Mouse (Mus musculus): Measurements from ENCODE around the gene Acap1. TPM values are rescaled to one million over a fixed set of nuclear protein-coding genes. Genes with fewer than 3 reads are reported as not detected.
A peak's percentile ranks its signal among the peaks of the same experiment; 100 is the strongest.
"Not testable (repeated sequence)": the region's sequence is repeated elsewhere in the genome, so short reads cannot be mapped to it uniquely, and the experiment has no call there.

Acap1 gene
- polyA plus RNA-seq, 1 experiment from 2014 or later, result 1.3 TPM

GRCm38 (mm10) chr11:69934169-69934568, 38.8 kb upstream of the Acap1 start:
- peaks cover 19% of the 10 kb centered on the region; the same call in 1 of the 2 replicates for H3K27me3 ChIP-seq
- WGBS, result under 1% methylated on average over 18 of the region's 18 CpGs
- H3K4me2 ChIP-seq (replicated peaks), result peak overlapping the region; percentile 50
- H3K27ac ChIP-seq, result no peak overlapping the region
- H3K9me3 ChIP-seq, result no peaks in the 10 kb centered on the region
- peaks cover 31% of the 10 kb centered on the region for H3K4me1 ChIP-seq
- no peaks in the 10 kb centered on the region for H3K36me3 ChIP-seq
- no peak for ATAC-seq (ENCODE audit: insufficient number of reproducible peaks, insufficient read depth, low FRiP score, low TSS enrichment)
- peak overlapping the region; percentile 29; the same call in 1 of the 2 replicates for H3K9ac ChIP-seq
- H3K4me3 ChIP-seq, result peak overlapping the region; percentile 22; the same call in 1 of the 2 replicates

- H3K4me3 ChIP-seq, result no peak overlapping the region
- no peaks in the 10 kb centered on the region for H3K36me3 ChIP-seq
- H3K9ac ChIP-seq, result no peak overlapping the region
- H3K9me3 ChIP-seq, result no peaks in the 10 kb centered on the region
- WGBS, result 69% methylated on average over 4 of the region's 4 CpGs
- ATAC-seq (ENCODE audit: insufficient number of reproducible peaks, insufficient read depth, low FRiP score, low TSS enrichment), result no peak
- peaks cover 22% of the 10 kb centered on the region for H3K4me1 ChIP-seq
- peaks cover 17% of the 10 kb centered on the region; the same call in 1 of the 2 replicates for H3K27me3 ChIP-seq
- H3K4me2 ChIP-seq (replicated peaks), result no peak overlapping the region
- H3K27ac ChIP-seq, result no peak overlapping the region
Measured at GRCm38 (mm10) chr11:69933066-69933465, 37.7 kb upstream of the Acap1 start.

GRCm38 (mm10) chr11:69932254-69932653, 36.9 kb upstream of the Acap1 start:
- Histone ChIP-seq H3K27ac (no peak overlapping the region), H3K27me3 (peaks cover 10% of the 10 kb centered on the region; the same call in 1 of the 2 replicates), H3K9ac (no peak overlapping the region), H3K4me1 (peaks cover 13% of the 10 kb centered on the region), H3K4me3 (no peak overlapping the region), H3K4me2 (replicated peaks) (no peak overlapping the region), H3K9me3 (no peaks in the 10 kb centered on the region), H3K36me3 (no peaks in the 10 kb centered on the region)
- WGBS, result 42% methylated on average over 3 of the region's 3 CpGs
- no peak for ATAC-seq (ENCODE audit: insufficient number of reproducible peaks, insufficient read depth, low FRiP score, low TSS enrichment)

GRCm38 (mm10) chr11:69931769-69932168, 36.4 kb upstream of the Acap1 start:
- Histone ChIP-seq H3K4me3 (no peak overlapping the region), H3K27me3 (0 out of 2 replicates have a peak, but pooled peaks cover 5% of the 10 kb centered on the region), H3K9ac (no peak overlapping the region), H3K27ac (no peak overlapping the region), H3K36me3 (no peaks in the 10 kb centered on the region), H3K4me2 (replicated peaks) (no peak overlapping the region), H3K9me3 (no peaks in the 10 kb centered on the region), H3K4me1 (peaks cover 9% of the 10 kb centered on the region; the same call in 1 of the 2 replicates)
- no peak for ATAC-seq (ENCODE audit: insufficient number of reproducible peaks, insufficient read depth, low FRiP score, low TSS enrichment)
- 73% methylated on average over 8 of the region's 8 CpGs for WGBS

- no peaks in the 10 kb centered on the region for H3K9me3 ChIP-seq
- WGBS, result 73% methylated on average over 3 of the region's 3 CpGs
- no peak overlapping the region for H3K4me3 ChIP-seq
- H3K4me1 ChIP-seq, result peaks cover 2% of the 10 kb centered on the region; the same call in 1 of the 2 replicates
- H3K36me3 ChIP-seq, result no peaks in the 10 kb centered on the region
- no peak overlapping the region for H3K4me2 ChIP-seq (replicated peaks)
- H3K9ac ChIP-seq, result no peak overlapping the region
- no peaks in the 10 kb centered on the region for H3K27me3 ChIP-seq
- H3K27ac ChIP-seq, result no peak overlapping the region
- ATAC-seq (ENCODE audit: insufficient number of reproducible peaks, insufficient read depth, low FRiP score, low TSS enrichment), result no peak
Measured at GRCm38 (mm10) chr11:69930967-69931537, 35.7 kb upstream of the Acap1 start.

- not testable (repeated sequence) for H3K4me1 ChIP-seq
- 89% methylated on average over 8 of the region's 8 CpGs for WGBS
Measured at GRCm38 (mm10) chr11:69930176-69930575, 34.8 kb upstream of the Acap1 start.

GRCm38 (mm10) chr11:69929712-69930111, 34.4 kb upstream of the Acap1 start:
- Histone ChIP-seq H3K27me3 (no peaks in the 10 kb centered on the region), H3K9ac (no peak overlapping the region), H3K4me2 (replicated peaks) (no peak overlapping the region), H3K27ac (no peak overlapping the region), H3K9me3 (no peaks in the 10 kb centered on the region), H3K4me1 (peaks cover 2% of the 10 kb centered on the region; the same call in 1 of the 2 replicates), H3K4me3 (no peak overlapping the region), H3K36me3 (no peaks in the 10 kb centered on the region)
- ATAC-seq (ENCODE audit: insufficient number of reproducible peaks, insufficient read depth, low FRiP score, low TSS enrichment), result no peak
- 85% methylated on average over 4 of the region's 4 CpGs for WGBS

More at GRCm38 (mm10) chr11:69930176-69930575, 34.8 kb upstream of the Acap1 start:
- H3K4me2 ChIP-seq (replicated peaks); H3K4me3 ChIP-seq; H3K9ac ChIP-seq; H3K27ac ChIP-seq; H3K36me3 ChIP-seq; H3K27me3 ChIP-seq; H3K9me3 ChIP-seq; ATAC-seq (ENCODE audit: insufficient number of reproducible peaks, insufficient read depth, low FRiP score, low TSS enrichment): not testable (repeated sequence)

- no peaks in the 10 kb centered on the region for H3K9me3 ChIP-seq
- no peak for ATAC-seq (ENCODE audit: insufficient number of reproducible peaks, insufficient read depth, low FRiP score, low TSS enrichment)
- H3K36me3 ChIP-seq, result no peaks in the 10 kb centered on the region
- no peak overlapping the region for H3K4me2 ChIP-seq (replicated peaks)
- WGBS, result 95% methylated on average over 2 of the region's 2 CpGs
- no peak overlapping the region for H3K4me3 ChIP-seq
- no peaks in the 10 kb centered on the region for H3K27me3 ChIP-seq
- no peaks in the 10 kb centered on the region for H3K4me1 ChIP-seq
- H3K27ac ChIP-seq, result no peak overlapping the region
- H3K9ac ChIP-seq, result no peak overlapping the region
Measured at GRCm38 (mm10) chr11:69927501-69927900, 32.2 kb upstream of the Acap1 start.

GRCm38 (mm10) chr11:69922796-69923195, 27.5 kb upstream of the Acap1 start:
- peaks cover 12% of the 10 kb centered on the region for H3K36me3 ChIP-seq
- 64% methylated on average over 3 of the region's 3 CpGs for WGBS
- H3K4me3 ChIP-seq, result no peak overlapping the region

GRCm38 (mm10) chr11:69922012-69922756, 26.8 kb upstream of the Acap1 start:
- H3K4me3 ChIP-seq, result peak overlapping the region; percentile 98
- H3K9ac ChIP-seq, result peak overlapping the region; percentile 36; the same call in 1 of the 2 replicates
- H3K4me2 ChIP-seq (replicated peaks), result peak overlapping the region; percentile 85
- H3K9me3 ChIP-seq, result no peaks in the 10 kb centered on the region
- ATAC-seq (ENCODE audit: insufficient number of reproducible peaks, insufficient read depth, low FRiP score, low TSS enrichment), result no peak
- H3K4me1 ChIP-seq, result peaks cover 11% of the 10 kb centered on the region
- H3K36me3 ChIP-seq, result peaks cover 18% of the 10 kb centered on the region
- 5% methylated on average over 12 of the region's 12 CpGs for WGBS
- H3K27ac ChIP-seq, result peak overlapping the region; percentile 97
- H3K27me3 ChIP-seq, result no peaks in the 10 kb centered on the region

More at GRCm38 (mm10) chr11:69922796-69923195, 27.5 kb upstream of the Acap1 start:
- no peak overlapping the region for H3K4me2 ChIP-seq (replicated peaks)
- no peak overlapping the region for H3K9ac ChIP-seq
- no peaks in the 10 kb centered on the region for H3K27me3 ChIP-seq
- H3K27ac ChIP-seq, result 0 out of 2 replicates have a peak overlapping the region, but pooled peaks have one; percentile 27
- no peak for ATAC-seq (ENCODE audit: insufficient number of reproducible peaks, insufficient read depth, low FRiP score, low TSS enrichment)
- H3K9me3 ChIP-seq, result no peaks in the 10 kb centered on the region
- H3K4me1 ChIP-seq, result peaks cover 11% of the 10 kb centered on the region

- under 1% methylated on average over 78 of the region's 78 CpGs for WGBS
- Histone ChIP-seq H3K9me3 (no peaks in the 10 kb centered on the region), H3K4me3 (peak within 1 kb of the TSS; percentile 98), H3K27me3 (no peaks in the 10 kb centered on the region), H3K9ac (peak within 1 kb of the TSS; percentile 98), H3K27ac (peak within 1 kb of the TSS; percentile 97), H3K4me1 (peaks cover 13% of the 10 kb centered on the region), H3K36me3 (peaks cover 26% of the 10 kb centered on the region), H3K4me2 (replicated peaks) (peak within 1 kb of the TSS; percentile 85)
- ATAC-seq (ENCODE audit: insufficient number of reproducible peaks, insufficient read depth, low FRiP score, low TSS enrichment), result peak; percentile 97
Measured at GRCm38 (mm10) chr11:69921114-69922011, 26.0 kb upstream of the Acap1 start, which contains the start of gene Eif5a. Gene Eif5a (minus strand): TSS chr11:69921958.

Measured in embryonic facial prominence, embryonic 12.5 days (tissue).